Mouse (Mus musculus) A20 (cell line): ENCODE measurements around the gene Nat8f2.
"Not testable (repeated sequence)": the region's sequence is repeated elsewhere in the genome, so short reads cannot be mapped to it uniquely, and the experiment has no call there.

Experiments used
- DNase-seq: peaks from one replicate; pipeline ENCODE4 v3.0.0-alpha.2; 2011; ENCODE audit warnings: low read depth, low spot score

Nat8f2 gene

GRCm38 (mm10) chr6:85869006-85869405 lies at the start of gene Nat8f2:
Gene Nat8f2 (minus strand): TSS chr6:85869158.
- not testable (repeated sequence) for DNase-seq

- DNase-seq: not testable (repeated sequence)
These were observed 49.4 kb upstream of the Nat8f2 start for GRCm38 (mm10) chr6:85918341-85918740.

- DNase-seq: no peak
These were observed 47.6 kb upstream of the Nat8f2 start for GRCm38 (mm10) chr6:85916596-85916995.

GRCm38 (mm10) chr6:85915539-85916513 lies 46.9 kb upstream of the Nat8f2 start, which contains the start of gene Nat8f1:
Gene Nat8f1 (minus strand): TSS chr6:85915687.
- peak; percentile 95 for DNase-seq

- no peak for DNase-seq
These were observed 46.2 kb upstream of the Nat8f2 start for GRCm38 (mm10) chr6:85915141-85915538.

GRCm38 (mm10) chr6:85911587-85911986 lies 42.6 kb upstream of the Nat8f2 start, which contains the start of gene Tprkb:
Gene Tprkb (plus strand): TSS chr6:85911865.
- no peak for DNase-seq

- DNase-seq: no peak
These were observed 40.7 kb upstream of the Nat8f2 start for GRCm38 (mm10) chr6:85909704-85910103.

GRCm38 (mm10) chr6:85908341-85908740 lies 39.4 kb upstream of the Nat8f2 start:
- no peak for DNase-seq

GRCm38 (mm10) chr6:85906911-85907351 lies 38.0 kb upstream of the Nat8f2 start:
- DNase-seq: not testable (repeated sequence)

- DNase-seq: peak; percentile 76
These were observed 35.7 kb upstream of the Nat8f2 start, which contains the start of gene Nat8f4 for GRCm38 (mm10) chr6:85904642-85905061. Gene Nat8f4 (minus strand): TSS chr6:85904884.

GRCm38 (mm10) chr6:85902303-85902702 lies 33.3 kb upstream of the Nat8f2 start:
- DNase-seq: no peak

- not testable (repeated sequence) for DNase-seq
These were observed 29.9 kb upstream of the Nat8f2 start for GRCm38 (mm10) chr6:85898596-85899475.

GRCm38 (mm10) chr6:85895061-85895648 lies 26.2 kb upstream of the Nat8f2 start:
- peak; percentile 39 for DNase-seq

- no peak for DNase-seq
These were observed 20.0 kb upstream of the Nat8f2 start for GRCm38 (mm10) chr6:85888961-85889360.

GRCm38 (mm10) chr6:85884311-85884710 lies 15.4 kb upstream of the Nat8f2 start:
- no peak for DNase-seq

GRCm38 (mm10) chr6:85883246-85883645 lies 14.3 kb upstream of the Nat8f2 start:
- DNase-seq: not testable (repeated sequence)

GRCm38 (mm10) chr6:85867726-85868690 lies 950 bp downstream of the Nat8f2 start:
- no peak for DNase-seq

- not testable (repeated sequence) for DNase-seq
These were observed 2.0 kb downstream of the Nat8f2 start for GRCm38 (mm10) chr6:85866995-85867394.

- not testable (repeated sequence) for DNase-seq
These were observed 2.8 kb downstream of the Nat8f2 start for GRCm38 (mm10) chr6:85866166-85866565.
